Mouse (Mus musculus) heart, embryonic 14.5 days (tissue): ENCODE measurements at regions not wholly inside any gene's neighbourhood (a gene's known extent, or its start where the extent isn't known, plus 50 kb on each side); places are given as distances from the start of the nearest gene placed in this dataset.

Experiments used
- ATAC-seq: fragments of 200-750 bp; cut with Nextera tagmentation; 2 replicates; pipeline ENCODE4 v1.8.0; 2017; ENCODE audit warnings: low read depth, moderate TSS enrichment; ENCODE audit not compliant: insufficient number of reproducible peaks, insufficient read depth, low FRiP score
- H3K27ac ChIP-seq, 2 experiments: fragments of 200-500 bp in 1 of 2; fragments of 300-500 bp in 1 of 2; sonication (generic) in 1 of 2; replicated peaks in 1 of 2; 2 replicates each; pipeline ENCODE4 v1.5.1; 2012 to 2014; ENCODE audit warnings: low read depth in 2 of 2, low read length in 2 of 2, control low read depth in 1 of 2, mild to moderate bottlenecking in 1 of 2, mixed read lengths in 1 of 2; ENCODE audit not compliant: control insufficient read depth in 1 of 2, insufficient read depth in 1 of 2
- H3K27me3 ChIP-seq: fragments of 300-500 bp; sonication (generic); 2 replicates; pipeline ENCODE4 v1.6.1; 2014; ENCODE audit warnings: mild to moderate bottlenecking, low read length, control low read depth; ENCODE audit not compliant: control insufficient read depth, insufficient read depth
- H3K36me3 ChIP-seq: fragments of 300-500 bp; sonication (generic); 2 replicates; pipeline ENCODE4 v1.6.1; 2014; ENCODE audit warnings: mild to moderate bottlenecking, control low read depth, low read length, mixed read lengths; ENCODE audit not compliant: control insufficient read depth, insufficient read depth
- H3K4me1 ChIP-seq, 2 experiments: fragments of 200-500 bp in 1 of 2; fragments of 300-500 bp in 1 of 2; sonication (generic) in 1 of 2; 2 replicates each; pipeline ENCODE4 v1.6.1; 2012 to 2014; ENCODE audit warnings: low read length in 2 of 2, control low read depth in 1 of 2, mixed read lengths in 1 of 2; ENCODE audit not compliant: control insufficient read depth in 2 of 2, insufficient read depth in 2 of 2
- H3K4me2 ChIP-seq: fragments of 300-500 bp; sonication (generic); 2 replicates; pipeline ENCODE4 v1.6.1; 2014; ENCODE audit warnings: mild to moderate bottlenecking, low read length
- H3K4me3 ChIP-seq, 2 experiments: fragments of 200-500 bp in 1 of 2; fragments of 300-500 bp in 1 of 2; sonication (generic) in 1 of 2; 2 replicates each; pipeline ENCODE4 v1.5.1; 2012 to 2014; ENCODE audit warnings: low read length in 2 of 2, mild to moderate bottlenecking in 2 of 2, control low read depth in 1 of 2, low read depth in 1 of 2, moderate library complexity in 1 of 2; ENCODE audit not compliant: control insufficient read depth in 1 of 2, insufficient read depth in 1 of 2
- H3K9ac ChIP-seq: fragments of 300-500 bp; sonication (generic); 2 replicates; pipeline ENCODE4 v1.6.1; 2014; ENCODE audit warnings: mild to moderate bottlenecking, low read length
- H3K9me3 ChIP-seq: fragments of 300-500 bp; sonication (generic); 2 replicates; pipeline ENCODE4 v1.6.1; 2016; ENCODE audit warnings: low read length, control low read depth; ENCODE audit not compliant: control insufficient read depth
- WGBS: fragments of 180-500 bp; shearing (Covaris S2); extraction: QIAGEN DNeasy Blood & Tissue Kit; methylation state at CpG from one replicate; pipeline ENCODE4 v1.1.7; 2014; 5-methylcytosine and 5-hydroxymethylcytosine counted together

DNA sequence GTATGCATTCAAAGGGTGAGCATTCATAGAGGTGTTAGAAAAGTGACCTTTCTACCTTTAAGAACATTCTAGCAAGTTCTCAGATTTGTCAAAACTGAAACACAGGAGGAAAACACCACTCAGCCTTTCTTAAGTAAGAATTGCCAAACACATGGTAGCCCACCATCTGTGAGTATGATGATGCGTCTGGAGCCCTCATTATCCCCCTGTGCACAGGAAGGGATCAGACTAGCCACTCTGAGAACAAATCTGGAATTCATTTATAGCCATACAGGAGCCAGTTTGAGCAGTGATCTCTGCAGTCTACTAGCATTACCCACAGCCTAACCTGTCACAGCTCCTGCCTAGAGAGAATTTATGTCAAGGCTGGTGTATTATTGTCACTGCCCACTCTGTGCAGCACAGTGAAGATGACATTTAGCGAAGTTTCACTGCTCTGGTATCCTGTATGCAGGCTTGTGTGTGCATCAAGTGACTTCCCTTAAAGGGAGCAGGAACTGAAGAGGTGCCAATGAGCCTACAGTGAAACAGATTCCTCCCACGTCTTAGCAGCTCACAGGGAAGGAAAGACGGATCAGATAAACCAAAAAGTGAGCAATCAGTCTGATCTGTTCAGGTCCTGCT is 710.7 kb downstream of the Ntrk3 start:
- H3K4me2 ChIP-seq, result no peak overlapping the region
- 52% methylated on average over 4 of the region's 4 CpGs for WGBS
- no peak overlapping the region for H3K9ac ChIP-seq
- no peaks in the 10 kb centered on the region for H3K36me3 ChIP-seq
- ATAC-seq, result no peak
- no peaks in the 10 kb centered on the region for H3K4me1 ChIP-seq
- no peak overlapping the region for H3K4me3 ChIP-seq
- H3K9me3 ChIP-seq, result no peaks in the 10 kb centered on the region
- no peaks in the 10 kb centered on the region for H3K27me3 ChIP-seq
- no peak overlapping the region for H3K27ac ChIP-seq

DNA sequence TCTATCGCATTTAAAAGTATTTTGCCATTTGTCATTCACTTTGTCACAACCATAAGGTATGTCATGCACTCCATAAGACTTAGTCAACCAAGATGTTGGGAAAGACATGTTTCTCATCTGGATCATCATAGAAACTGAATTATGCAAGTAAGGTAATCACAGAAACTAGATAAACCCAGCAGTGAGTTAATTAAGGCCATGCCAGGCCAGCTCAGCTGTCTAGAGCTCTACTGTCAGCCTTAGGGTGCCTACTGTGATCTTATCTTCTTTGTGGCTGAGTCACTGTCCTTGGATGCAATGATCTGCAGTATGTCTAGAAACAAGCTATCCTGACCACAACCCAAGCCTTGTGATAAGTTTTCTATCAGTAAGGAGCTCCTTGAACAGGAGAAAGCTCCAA is 714.2 kb downstream of the Ntrk3 start:
- Histone ChIP-seq H3K36me3 (no peaks in the 10 kb centered on the region), H3K4me3 (no peak overlapping the region), H3K4me2 (no peak overlapping the region), H3K4me1 (no peaks in the 10 kb centered on the region), H3K9me3 (no peaks in the 10 kb centered on the region), H3K27ac (no peak overlapping the region), H3K27me3 (no peaks in the 10 kb centered on the region), H3K9ac (no peak overlapping the region)
- 90% methylated on average over 1 of the region's 1 CpGs for WGBS
- ATAC-seq, result no peak

- no peak overlapping the region for H3K9ac ChIP-seq
- no peak overlapping the region for H3K4me3 ChIP-seq
- H3K4me2 ChIP-seq, result no peak overlapping the region
- H3K36me3 ChIP-seq, result no peaks in the 10 kb centered on the region
- H3K27me3 ChIP-seq, result no peaks in the 10 kb centered on the region
- no peaks in the 10 kb centered on the region for H3K4me1 ChIP-seq
- 71% methylated on average over 3 of the region's 3 CpGs for WGBS
- no peaks in the 10 kb centered on the region for H3K9me3 ChIP-seq
- no peak for ATAC-seq
- no peak overlapping the region for H3K27ac ChIP-seq
These were observed 714.7 kb downstream of the Ntrk3 start for GRCm38 (mm10) chr7:78023075-78023474.

GRCm38 (mm10) chr7:78013631-78014030 is 724.2 kb downstream of the Ntrk3 start:
- H3K36me3 ChIP-seq, result no peaks in the 10 kb centered on the region
- H3K4me2 ChIP-seq, result no peak overlapping the region
- no peak for ATAC-seq
- no peak overlapping the region for H3K27ac ChIP-seq
- 53% methylated on average over 6 of the region's 6 CpGs for WGBS
- H3K9ac ChIP-seq, result no peak overlapping the region
- no peaks in the 10 kb centered on the region for H3K9me3 ChIP-seq
- H3K4me3 ChIP-seq, result no peak overlapping the region
- no peaks in the 10 kb centered on the region for H3K4me1 ChIP-seq
- H3K27me3 ChIP-seq, result no peaks in the 10 kb centered on the region

DNA sequence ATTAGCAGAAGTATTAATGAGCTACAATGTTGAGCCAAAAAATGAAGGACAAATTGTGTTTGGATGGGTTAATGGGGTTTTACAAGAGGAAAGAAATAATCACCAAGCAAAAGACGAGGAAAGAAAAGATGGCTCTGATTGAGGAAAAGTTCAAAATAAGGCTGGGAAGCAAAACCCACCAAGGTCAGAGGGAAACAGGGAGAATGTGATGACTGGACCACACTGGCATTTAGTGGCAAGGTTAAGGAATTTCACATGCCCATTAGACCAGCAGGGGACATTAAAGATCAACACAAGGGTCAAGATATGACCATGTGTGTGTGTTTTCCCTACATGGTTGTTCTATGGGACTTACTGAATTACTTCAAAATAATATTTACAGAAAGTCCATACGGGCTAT is 734.7 kb downstream of the Ntrk3 start:
- no peak for ATAC-seq

GRCm38 (mm10) chr7:77993840-77994239 is 744.0 kb downstream of the Ntrk3 start:
- 68% methylated on average over 2 of the region's 2 CpGs for WGBS
- Histone ChIP-seq H3K9me3 (no peaks in the 10 kb centered on the region), H3K36me3 (no peaks in the 10 kb centered on the region), H3K4me1 (no peaks in the 10 kb centered on the region), H3K9ac (no peak overlapping the region), H3K4me3 (no peak overlapping the region), H3K27me3 (no peaks in the 10 kb centered on the region), H3K4me2 (no peak overlapping the region), H3K27ac (no peak overlapping the region)
- ATAC-seq, result no peak

More for the DNA sequence above, 734.7 kb downstream of the Ntrk3 start:
- WGBS, result 74% methylated on average over 2 of the region's 2 CpGs
- H3K4me1 ChIP-seq, result no peaks in the 10 kb centered on the region
- no peak overlapping the region for H3K4me2 ChIP-seq
- H3K9me3 ChIP-seq, result no peaks in the 10 kb centered on the region
- H3K9ac ChIP-seq, result no peak overlapping the region
- H3K27ac ChIP-seq, result no peak overlapping the region
- no peaks in the 10 kb centered on the region for H3K36me3 ChIP-seq
- no peak overlapping the region for H3K4me3 ChIP-seq
- no peaks in the 10 kb centered on the region for H3K27me3 ChIP-seq

GRCm38 (mm10) chr7:77990150-77990549 is 747.7 kb downstream of the Ntrk3 start:
- H3K9me3 ChIP-seq, result no peaks in the 10 kb centered on the region
- no peak overlapping the region for H3K4me3 ChIP-seq
- no peaks in the 10 kb centered on the region for H3K27me3 ChIP-seq
- 75% methylated on average over 10 of the region's 10 CpGs for WGBS
- H3K36me3 ChIP-seq, result no peaks in the 10 kb centered on the region
- H3K27ac ChIP-seq, result no peak overlapping the region
- ATAC-seq, result no peak
- H3K4me2 ChIP-seq, result no peak overlapping the region
- no peak overlapping the region for H3K9ac ChIP-seq
- H3K4me1 ChIP-seq, result no peaks in the 10 kb centered on the region; a peak in 1 of 4 replicates

DNA sequence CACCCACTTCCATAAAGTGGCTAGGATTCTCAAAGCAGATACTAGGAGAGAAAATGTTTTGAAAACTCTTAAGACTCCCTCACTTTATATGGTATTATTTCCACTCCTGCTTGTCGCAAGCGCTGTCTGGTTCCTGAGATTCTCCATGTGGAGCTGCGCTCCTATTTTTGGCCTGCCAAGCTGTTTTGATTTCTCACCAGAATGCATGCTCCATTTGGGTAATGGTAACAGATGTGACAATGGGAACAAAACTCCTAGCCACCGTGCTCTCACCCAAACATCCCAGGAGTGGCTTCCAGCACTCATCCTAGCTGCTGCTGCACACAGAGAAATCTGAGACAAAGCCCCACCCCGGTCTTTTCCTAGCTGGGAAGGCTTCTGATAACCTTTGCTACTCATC is 749.6 kb downstream of the Ntrk3 start:
- 37% methylated on average over 5 of the region's 5 CpGs for WGBS

More for the DNA sequence above, 749.6 kb downstream of the Ntrk3 start:
- no peak for ATAC-seq
- Histone ChIP-seq H3K36me3 (no peaks in the 10 kb centered on the region), H3K4me3 (no peak overlapping the region), H3K9me3 (no peaks in the 10 kb centered on the region), H3K4me1 (no peaks in the 10 kb centered on the region; a peak in 1 of 4 replicates), H3K9ac (no peak overlapping the region), H3K27me3 (no peaks in the 10 kb centered on the region), H3K4me2 (no peak overlapping the region), H3K27ac (no peak overlapping the region)
